Mouse (Mus musculus) forebrain, postnatal 0 days (tissue): ENCODE measurements at regions not wholly inside any gene's neighbourhood (a gene's known extent, or its start where the extent isn't known, plus 50 kb on each side); places are given as distances from the start of the nearest gene placed in this dataset.

Experiments used
- ATAC-seq: fragments of 200-750 bp; cut with Nextera tagmentation; 2 replicates; pipeline ENCODE4 v1.8.0; 2017; ENCODE audit warnings: mild to moderate bottlenecking, moderate library complexity
- DNase-seq: peaks from one replicate; pipeline ENCODE4 v3.0.0-alpha.2; 2015
- H3K27ac ChIP-seq: fragments of 300-500 bp; sonication (generic); 2 replicates; pipeline ENCODE4 v1.5.1; 2014; ENCODE audit warnings: low read depth, mild to moderate bottlenecking, antibody characterized with exemption, low read length, moderate library complexity, mixed read lengths
- H3K27me3 ChIP-seq: fragments of 300-500 bp; sonication (generic); 2 replicates; pipeline ENCODE4 v1.6.1; 2014; ENCODE audit warnings: mild to moderate bottlenecking, low read length, mixed read lengths; ENCODE audit not compliant: insufficient read depth
- H3K36me3 ChIP-seq: fragments of 300-500 bp; sonication (generic); 2 replicates; pipeline ENCODE4 v1.6.1; 2014; ENCODE audit warnings: mild to moderate bottlenecking, moderate library complexity; ENCODE audit not compliant: insufficient read depth
- H3K4me1 ChIP-seq: fragments of 300-500 bp; sonication (generic); 2 replicates; pipeline ENCODE4 v1.6.1; 2014; ENCODE audit warnings: antibody characterized with exemption; ENCODE audit not compliant: insufficient read depth
- H3K4me2 ChIP-seq: fragments of 300-500 bp; sonication (generic); 2 replicates; pipeline ENCODE4 v1.6.1; 2014; ENCODE audit warnings: low read depth, mild to moderate bottlenecking, moderate library complexity
- H3K4me3 ChIP-seq: fragments of 300-500 bp; sonication (generic); 2 replicates; pipeline ENCODE4 v1.5.1; 2014; ENCODE audit warnings: low read depth, low read length, mixed read lengths
- H3K9ac ChIP-seq: fragments of 300-500 bp; sonication (generic); 2 replicates; pipeline ENCODE4 v1.6.1; 2014; ENCODE audit warnings: mild to moderate bottlenecking
- H3K9me3 ChIP-seq: fragments of 300-500 bp; sonication (generic); 2 replicates; pipeline ENCODE4 v1.6.1; 2016; ENCODE audit warnings: low read length
- CTCF ChIP-seq: sonication (generic); IDR thresholded peaks from 2 replicates; pipeline ENCODE4 v1.5.1; 2016; ENCODE audit warnings: antibody characterized with exemption, control low read depth, low read depth
- WGBS: fragments of 180-500 bp; shearing (Covaris S2); extraction: QIAGEN DNeasy Blood & Tissue Kit; methylation state at CpG from one replicate; pipeline ENCODE4 v1.1.7; 2014; 5-methylcytosine and 5-hydroxymethylcytosine counted together

DNA sequence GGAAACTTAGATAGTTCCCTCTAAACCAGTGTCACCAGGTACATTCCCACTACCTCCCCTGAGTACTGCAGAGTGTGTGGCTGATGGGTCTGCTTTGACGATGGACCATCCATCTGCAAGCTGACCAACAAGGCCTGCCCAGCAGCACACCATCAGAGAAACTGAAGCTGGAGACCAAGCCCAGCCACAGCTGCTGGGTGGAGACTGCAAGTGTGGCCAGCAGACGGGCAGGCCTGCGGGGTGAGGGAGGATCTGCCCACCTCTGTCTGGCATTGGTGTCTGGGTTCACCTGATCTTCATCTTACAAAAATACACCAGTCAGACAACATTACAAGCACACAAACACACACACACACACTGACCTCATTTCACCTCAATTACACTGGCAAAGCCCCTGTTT, 60.6 kb upstream of the Insig1 start:
- no peaks in the 10 kb centered on the region for H3K9me3 ChIP-seq
- H3K27me3 ChIP-seq, result no peaks in the 10 kb centered on the region
- 89% methylated on average over 3 of the region's 3 CpGs for WGBS
- H3K27ac ChIP-seq, result no peak overlapping the region
- DNase-seq (no peak), ATAC-seq (no peak)
- no peak for TF ChIP-seq CTCF
- H3K4me2 ChIP-seq, result no peak overlapping the region
- H3K4me3 ChIP-seq, result no peak overlapping the region
- H3K36me3 ChIP-seq, result no peaks in the 10 kb centered on the region
- H3K9ac ChIP-seq, result no peak overlapping the region
- H3K4me1 ChIP-seq, result no peaks in the 10 kb centered on the region

DNA sequence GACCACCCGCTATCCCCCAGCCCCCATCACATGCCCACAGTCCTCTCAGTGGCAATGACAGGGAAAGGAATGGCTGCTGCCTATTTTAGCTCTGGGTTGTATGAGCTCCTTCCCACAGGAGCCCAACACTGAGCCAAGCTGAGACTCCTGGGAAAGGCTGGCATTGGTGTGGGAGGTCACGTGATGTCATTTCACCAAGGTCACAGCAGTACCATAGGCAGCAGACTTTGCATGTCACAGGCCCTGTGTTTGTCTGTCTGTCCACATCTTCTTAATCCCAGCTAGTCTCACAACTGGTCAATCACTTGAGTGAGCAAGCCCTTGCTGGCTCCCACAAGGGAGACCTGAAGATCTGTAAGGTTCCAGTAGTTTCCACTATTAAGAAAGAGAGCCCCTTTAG, 58.7 kb upstream of the Insig1 start:
- ATAC-seq (no peak), DNase-seq (no peak)
- Histone ChIP-seq H3K27me3 (no peaks in the 10 kb centered on the region), H3K4me3 (no peak overlapping the region), H3K4me1 (no peaks in the 10 kb centered on the region), H3K4me2 (no peak overlapping the region), H3K27ac (no peak overlapping the region), H3K36me3 (no peaks in the 10 kb centered on the region), H3K9ac (no peak overlapping the region), H3K9me3 (no peaks in the 10 kb centered on the region)
- 95% methylated on average over 2 of the region's 2 CpGs for whole genome bisulfite sequencing
- TF ChIP-seq CTCF, result no peak

- ATAC-seq (no peak), DNase-seq (no peak)
- TF ChIP-seq CTCF, result no peak
- no peak overlapping the region for H3K4me2 ChIP-seq
- no peak overlapping the region for H3K9ac ChIP-seq
- no peaks in the 10 kb centered on the region for H3K36me3 ChIP-seq
- 77% methylated on average over 6 of the region's 6 CpGs for WGBS
- H3K4me3 ChIP-seq, result no peak overlapping the region
- no peaks in the 10 kb centered on the region for H3K27me3 ChIP-seq
- no peaks in the 10 kb centered on the region for H3K9me3 ChIP-seq
- H3K4me1 ChIP-seq, result no peaks in the 10 kb centered on the region
- no peak overlapping the region for H3K27ac ChIP-seq
Measured at GRCm38 (mm10) chr5:28013619-28014273, 57.4 kb upstream of the Insig1 start.

- Histone ChIP-seq H3K4me1 (no peaks in the 10 kb centered on the region), H3K9ac (no peak overlapping the region), H3K36me3 (no peaks in the 10 kb centered on the region), H3K4me2 (no peak overlapping the region), H3K9me3 (no peaks in the 10 kb centered on the region), H3K27me3 (no peaks in the 10 kb centered on the region), H3K27ac (no peak overlapping the region), H3K4me3 (no peak overlapping the region)
- ATAC-seq (no peak), DNase-seq (no peak)
- no peak for TF ChIP-seq CTCF
- WGBS, result 70% methylated on average over 3 of the region's 3 CpGs
Measured at GRCm38 (mm10) chr5:28019864-28020263, 51.3 kb upstream of the Insig1 start.
